Mouse (Mus musculus) G1E (cell line): ENCODE results near the gene Rad50.

Experiments used
- CTCF ChIP-seq: IDR thresholded peaks from 2 replicates; pipeline ENCODE4 v1.5.1; 2012; ENCODE audit warnings: low read depth, low read length, inconsistent platforms, mixed read lengths
- GATA1 ChIP-seq: IDR thresholded peaks from 2 replicates; pipeline ENCODE4 v1.6.1; 2012; ENCODE audit warnings: borderline replicate concordance, low read length, inconsistent platforms, mixed read lengths
- GATA2 ChIP-seq: IDR thresholded peaks from 2 replicates; pipeline ENCODE4 v1.6.1; 2012; ENCODE audit warnings: low read depth, low read length, inconsistent platforms, borderline replicate concordance
- POLR2AphosphoS5 ChIP-seq: IDR thresholded peaks from 2 replicates; pipeline ENCODE4 v1.6.1; 2012; ENCODE audit warnings: low read depth, low read length, inconsistent platforms; ENCODE audit not compliant: insufficient replicate concordance
- TAL1 ChIP-seq: conservative IDR thresholded peaks from 2 replicates; pipeline ENCODE4 v1.6.1; 2012; ENCODE audit warnings: low read depth, low read length, inconsistent platforms, mixed read lengths

- TF ChIP-seq GATA2: no peak
- TF ChIP-seq CTCF: no peak
- no peak for TF ChIP-seq TAL1
- no peak for TF ChIP-seq GATA1
- TF ChIP-seq POLR2AphosphoS5: no peak
Observed at GRCm38 (mm10) chr11:53749306-53749705, 42.2 kb upstream of the Rad50 start.
